Mouse (Mus musculus): Measurements from ENCODE around the gene Gm13276. TPM values are rescaled to one million over a fixed set of nuclear protein-coding genes. Genes with fewer than 3 reads are reported as not detected.
"Not testable (repeated sequence)": the region's sequence is repeated elsewhere in the genome, so short reads cannot be mapped to it uniquely, and the experiment has no call there.

Gm13276 gene
- polyA plus RNA-seq, 1 experiment, result not detected

DNA sequence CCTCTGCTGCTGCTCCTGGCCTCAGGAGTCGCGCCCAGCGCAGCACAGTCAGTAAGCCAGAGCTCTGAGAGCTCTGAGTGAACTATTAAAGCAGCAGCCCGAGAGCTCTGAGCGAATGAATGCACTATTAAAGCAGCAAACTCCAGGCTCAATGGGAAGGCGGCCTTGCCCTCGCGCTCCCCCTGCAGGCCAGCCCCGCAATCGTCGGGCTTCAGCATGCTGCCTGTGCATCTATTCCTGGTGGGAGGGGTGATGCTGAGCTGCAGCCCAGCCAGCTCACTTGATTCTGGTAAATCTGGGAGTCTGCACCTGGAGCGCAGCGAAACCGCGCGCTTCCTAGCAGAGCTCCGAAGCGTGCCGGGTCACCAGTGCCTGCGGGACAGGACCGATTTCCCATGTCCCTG, 27.9 kb upstream of the Gm13276 start:
- not testable (repeated sequence) for H3K4me1 ChIP-seq (ENCODE audit: control insufficient read depth, insufficient read depth, insufficient read length, low read length); H3K36me3 ChIP-seq (ENCODE audit: control insufficient read depth, insufficient read depth, low read length); H3K27me3 ChIP-seq (ENCODE audit: control insufficient read depth, insufficient read depth, low read length)
- TF ChIP-seq CTCF (IDR thresholded peaks at IDR 0.05; ENCODE audit: extremely low read depth, insufficient read length, insufficient replicate concordance, low read depth, low read length), result peak; percentile 60
- peak overlapping the region; percentile 75 for H3K4me3 ChIP-seq (ENCODE audit: low read depth, low read length)
- 0% methylated on average over 21 of the region's 21 CpGs for WGBS
- peak overlapping the region; percentile 83; the same call in 1 of the 2 replicates for H3K27ac ChIP-seq (ENCODE audit: insufficient read depth, low read depth, low read length)

DNA sequence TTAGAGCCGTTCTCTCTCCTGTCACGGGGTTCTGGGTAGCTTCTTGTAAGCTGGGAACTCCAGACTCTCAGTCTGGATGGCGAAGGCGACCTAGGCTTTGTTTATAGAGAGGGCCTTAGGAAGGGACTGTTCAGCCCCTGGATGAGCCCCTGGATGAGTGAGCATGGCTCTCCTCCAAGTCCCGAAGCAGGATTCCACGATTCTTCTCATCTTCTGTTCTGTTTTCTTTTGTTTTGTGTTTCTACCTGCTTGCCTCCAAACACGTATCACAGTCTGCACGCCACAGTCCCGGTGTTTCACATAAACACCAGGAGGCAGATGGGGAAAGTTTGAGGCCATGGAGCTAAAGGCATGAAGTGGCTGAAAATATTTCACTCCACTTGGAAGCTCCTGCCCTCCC, 26.8 kb upstream of the Gm13276 start:
- not testable (repeated sequence) for H3K27ac ChIP-seq (ENCODE audit: insufficient read depth, low read depth, low read length); H3K4me1 ChIP-seq (ENCODE audit: control insufficient read depth, insufficient read depth, insufficient read length, low read length); H3K36me3 ChIP-seq (ENCODE audit: control insufficient read depth, insufficient read depth, low read length); H3K27me3 ChIP-seq (ENCODE audit: control insufficient read depth, insufficient read depth, low read length); H3K4me3 ChIP-seq (ENCODE audit: low read depth, low read length)
- WGBS, result 88% methylated on average over 9 of the region's 9 CpGs

GRCm38 (mm10) chr4:88759610-88760268, 25.8 kb upstream of the Gm13276 start, which contains the start of gene Gm13283:
Gene Gm13283 (plus strand): TSS chr4:88760119.
- H3K4me1 ChIP-seq (ENCODE audit: control insufficient read depth, insufficient read depth, insufficient read length, low read length); H3K27me3 ChIP-seq (ENCODE audit: control insufficient read depth, insufficient read depth, low read length); H3K36me3 ChIP-seq (ENCODE audit: control insufficient read depth, insufficient read depth, low read length); H3K27ac ChIP-seq (ENCODE audit: insufficient read depth, low read depth, low read length): not testable (repeated sequence)
- H3K4me3 ChIP-seq (ENCODE audit: low read depth, low read length), result peak within 1 kb of the TSS; percentile 55
- WGBS, result 18% methylated on average over 12 of the region's 14 CpGs

- not testable (repeated sequence) for H3K4me1 ChIP-seq (ENCODE audit: control insufficient read depth, insufficient read depth, insufficient read length, low read length); H3K27ac ChIP-seq (ENCODE audit: insufficient read depth, low read depth, low read length); H3K36me3 ChIP-seq (ENCODE audit: control insufficient read depth, insufficient read depth, low read length); H3K27me3 ChIP-seq (ENCODE audit: control insufficient read depth, insufficient read depth, low read length)
- H3K4me3 ChIP-seq (ENCODE audit: low read depth, low read length), result peak overlapping the region; percentile 55
- 0% methylated on average over 23 of the region's 28 CpGs for WGBS
- 0 out of 2 replicates have a peak, but pooled peaks have one; percentile 17 for TF ChIP-seq CTCF (IDR thresholded peaks at IDR 0.05; ENCODE audit: extremely low read depth, insufficient read length, insufficient replicate concordance, low read depth, low read length)
Measured at GRCm38 (mm10) chr4:88760431-88760830, 25.1 kb upstream of the Gm13276 start.

- not testable (repeated sequence) for H3K4me3 ChIP-seq (ENCODE audit: low read depth, low read length); H3K27me3 ChIP-seq (ENCODE audit: control insufficient read depth, insufficient read depth, low read length); H3K36me3 ChIP-seq (ENCODE audit: control insufficient read depth, insufficient read depth, low read length); H3K27ac ChIP-seq (ENCODE audit: insufficient read depth, low read depth, low read length); H3K4me1 ChIP-seq (ENCODE audit: control insufficient read depth, insufficient read depth, insufficient read length, low read length)
- WGBS, result 70% methylated on average over 6 of the region's 8 CpGs
Measured at GRCm38 (mm10) chr4:88761776-88762175, 23.7 kb upstream of the Gm13276 start.

- H3K4me1 ChIP-seq (ENCODE audit: control insufficient read depth, insufficient read depth, insufficient read length, low read length); H3K4me3 ChIP-seq (ENCODE audit: low read depth, low read length); H3K36me3 ChIP-seq (ENCODE audit: control insufficient read depth, insufficient read depth, low read length); H3K27ac ChIP-seq (ENCODE audit: insufficient read depth, low read depth, low read length); H3K27me3 ChIP-seq (ENCODE audit: control insufficient read depth, insufficient read depth, low read length): not testable (repeated sequence)
- WGBS, result 56% methylated on average over 9 of the region's 9 CpGs
Measured at GRCm38 (mm10) chr4:88762341-88762740, 23.2 kb upstream of the Gm13276 start.

GRCm38 (mm10) chr4:88763384-88764018, 22.0 kb upstream of the Gm13276 start:
- H3K4me1 ChIP-seq (ENCODE audit: control insufficient read depth, insufficient read depth, insufficient read length, low read length); H3K36me3 ChIP-seq (ENCODE audit: control insufficient read depth, insufficient read depth, low read length); H3K27ac ChIP-seq (ENCODE audit: insufficient read depth, low read depth, low read length); H3K27me3 ChIP-seq (ENCODE audit: control insufficient read depth, insufficient read depth, low read length): not testable (repeated sequence)
- peak; percentile 34; the same call in 1 of the 2 replicates for TF ChIP-seq CTCF (IDR thresholded peaks at IDR 0.05; ENCODE audit: extremely low read depth, insufficient read length, insufficient replicate concordance, low read depth, low read length)
- 4% methylated on average over 34 of the region's 42 CpGs for WGBS
- H3K4me3 ChIP-seq (ENCODE audit: low read depth, low read length), result peak overlapping the region; percentile 59

- not testable (repeated sequence) for H3K4me3 ChIP-seq (ENCODE audit: low read depth, low read length); H3K27me3 ChIP-seq (ENCODE audit: control insufficient read depth, insufficient read depth, low read length); H3K4me1 ChIP-seq (ENCODE audit: control insufficient read depth, insufficient read depth, insufficient read length, low read length); H3K27ac ChIP-seq (ENCODE audit: insufficient read depth, low read depth, low read length); H3K36me3 ChIP-seq (ENCODE audit: control insufficient read depth, insufficient read depth, low read length)
- WGBS, result no CpG with 5 or more reads among the region's 32 CpGs
Measured at GRCm38 (mm10) chr4:88773534-88773933, 12.0 kb upstream of the Gm13276 start, which contains the start of gene Gm13290. Gene Gm13290 (plus strand): TSS chr4:88773834.

GRCm38 (mm10) chr4:88776622-88777021, 8.9 kb upstream of the Gm13276 start, which contains the start of gene Gm13289:
Gene Gm13289 (plus strand): TSS chr4:88776922.
- not testable (repeated sequence) for H3K27me3 ChIP-seq (ENCODE audit: control insufficient read depth, insufficient read depth, low read length); H3K4me3 ChIP-seq (ENCODE audit: low read depth, low read length); H3K4me1 ChIP-seq (ENCODE audit: control insufficient read depth, insufficient read depth, insufficient read length, low read length); H3K27ac ChIP-seq (ENCODE audit: insufficient read depth, low read depth, low read length); H3K36me3 ChIP-seq (ENCODE audit: control insufficient read depth, insufficient read depth, low read length)
- WGBS, result no CpG with 5 or more reads among the region's 29 CpGs

DNA sequence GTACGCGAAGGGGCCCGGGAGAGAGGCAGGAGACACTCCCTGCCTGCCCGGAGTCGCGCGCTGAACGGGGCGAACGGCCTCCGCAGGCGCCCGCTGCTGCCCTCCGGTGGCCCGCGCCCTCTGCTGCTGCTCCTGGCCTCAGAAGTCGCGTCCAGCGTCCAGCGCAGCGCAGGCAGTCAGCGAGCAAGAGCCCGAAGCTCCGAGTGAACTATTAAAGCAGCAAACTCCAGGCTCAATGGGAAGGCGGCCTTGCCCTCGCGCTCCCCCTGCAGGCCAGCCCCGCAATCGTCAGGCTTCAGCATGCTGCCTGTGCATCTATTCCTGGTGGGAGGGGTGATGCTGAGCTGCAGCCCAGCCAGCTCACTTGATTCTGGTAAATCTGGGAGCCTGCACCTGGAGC, 6.0 kb upstream of the Gm13276 start, which contains the start of gene Gm13272:
Gene Gm13272, plus strand, starts transcription at position 301 of the 400 bp plus-strand sequence.
- not testable (repeated sequence) for H3K4me3 ChIP-seq (ENCODE audit: low read depth, low read length); H3K27me3 ChIP-seq (ENCODE audit: control insufficient read depth, insufficient read depth, low read length); H3K27ac ChIP-seq (ENCODE audit: insufficient read depth, low read depth, low read length); H3K36me3 ChIP-seq (ENCODE audit: control insufficient read depth, insufficient read depth, low read length); H3K4me1 ChIP-seq (ENCODE audit: control insufficient read depth, insufficient read depth, insufficient read length, low read length)
- WGBS, result no CpG with 5 or more reads among the region's 29 CpGs

DNA sequence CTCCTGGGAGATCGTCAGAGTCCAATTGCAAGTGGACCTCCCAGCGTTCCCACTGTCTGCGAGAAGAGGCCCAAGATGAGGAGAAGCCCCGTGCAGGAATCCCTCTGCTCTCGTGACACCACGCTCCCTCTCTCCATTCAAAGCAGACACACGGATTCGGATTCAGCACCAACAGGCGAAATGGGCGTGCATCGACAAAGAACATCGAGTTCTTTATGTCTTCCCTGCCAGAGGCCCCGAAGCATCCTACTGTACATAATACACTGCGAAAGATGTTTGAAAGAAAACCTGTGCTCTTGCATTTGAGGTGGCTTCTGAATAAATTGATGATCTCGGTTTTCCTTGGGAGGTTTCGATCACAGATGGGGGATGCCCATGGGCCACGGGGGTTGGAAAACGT, 5.2 kb upstream of the Gm13276 start:
- 51% methylated on average over 16 of the region's 18 CpGs for WGBS

More for the DNA sequence above, 5.2 kb upstream of the Gm13276 start:
- not testable (repeated sequence) for H3K36me3 ChIP-seq (ENCODE audit: control insufficient read depth, insufficient read depth, low read length); H3K4me3 ChIP-seq (ENCODE audit: low read depth, low read length); H3K4me1 ChIP-seq (ENCODE audit: control insufficient read depth, insufficient read depth, insufficient read length, low read length); H3K27me3 ChIP-seq (ENCODE audit: control insufficient read depth, insufficient read depth, low read length); H3K27ac ChIP-seq (ENCODE audit: insufficient read depth, low read depth, low read length)
